10 mouse cellular contexts compared by ENCODE assay signal in genomic region chr5:136500307-136500871, GRCm38 (mm10).
DNase-seq lines count a peak whose midpoint lies in the region; ATAC-seq lines count a peak whose summit lies in the region.
"Had no signal": no experiment of that assay in that cellular context is flagged by ENCODE, and none has a peak within 500 bp of the region (broad histone marks: within the 10 kb centered on the region; RNA-seq: fewer than 3 reads in every experiment).

No protein-coding gene starts in this region.

- H3K9me3 ChIP-seq in megakaryocyte, embryonic 14.5 days, result no peaks in the 10 kb centered on the region
- H3K9me3 ChIP-seq: G1E had no signal

- H3K27ac ChIP-seq in macrophage, result peak overlapping the region; percentile 81

- 13% methylated on average over 6 of the region's 6 CpGs for WGBS in macrophage (ENCODE audit: missing documents)

- peak overlapping the region; percentile 81 for H3K4me3 ChIP-seq in megakaryocyte, embryonic 14.5 days (replicated peaks)
- no peak overlapping the region for H3K4me3 ChIP-seq in macrophage (ENCODE audit: inconsistent target)
- H3K4me3 ChIP-seq: erythroblast, embryonic 14.5 days had no signal

- H3K36me3 ChIP-seq in megakaryocyte, embryonic 14.5 days (replicated peaks; ENCODE audit: low read length), result peaks cover 8% of the 10 kb centered on the region
- no peaks in the 10 kb centered on the region for H3K36me3 ChIP-seq in macrophage (ENCODE audit: inconsistent target)
- H3K36me3 ChIP-seq: G1E had no signal

- intact Hi-C loops in heart, postnatal 36 days (cut with DNase I), result no loop called here

- H3K27me3 ChIP-seq in megakaryocyte, embryonic 14.5 days (replicated peaks), result no peaks in the 10 kb centered on the region

- H3K79me2 ChIP-seq in macrophage (ENCODE audit: inconsistent target), result peaks cover 100% of the 10 kb centered on the region

- no peak for ATAC-seq in megakaryocyte, adult 5-6 weeks (ENCODE audit: poor library complexity, severe bottlenecking)

- DNase-seq in heart, adult 11 months, result peak; percentile 92
- no peak for DNase-seq in heart, postnatal 36 days
- peak; percentile 47 to 57 for DNase-seq in cerebellum, postnatal 14 days
- DNase-seq in layer of hippocampus, adult 9-10 months (ENCODE audit: low spot score), result no peak
- DNase-seq in c-Kit-positive CD71-positive TER-119-positive erythroid progenitor cells, embryonic 14.5 days (ENCODE audit: low spot score), result no peak

- H3K4me1 ChIP-seq in megakaryocyte, embryonic 14.5 days, result peaks cover 100% of the 10 kb centered on the region

Comparison
In these comparisons a context has a peak if more than half of its experiments do, and no peak if none do; other contexts are left out.
1. DNase-seq: peak in heart, adult 11 months (single experiment) and cerebellum, postnatal 14 days (2 of 2); none in heart, postnatal 36 days (0 of 2), layer of hippocampus, adult 9-10 months (single experiment) and c-Kit-positive CD71-positive TER-119-positive erythroid progenitor cells, embryonic 14.5 days (single experiment).